Mouse (Mus musculus): ENCODE measurements around the gene Cyp2s1. TPM values are rescaled to one million over a fixed set of nuclear protein-coding genes. Genes with fewer than 3 reads are reported as not detected.

The Cyp2s1 gene
- polyA plus RNA-seq, 1 experiment from 2014 or later: 2.1 TPM

DNA sequence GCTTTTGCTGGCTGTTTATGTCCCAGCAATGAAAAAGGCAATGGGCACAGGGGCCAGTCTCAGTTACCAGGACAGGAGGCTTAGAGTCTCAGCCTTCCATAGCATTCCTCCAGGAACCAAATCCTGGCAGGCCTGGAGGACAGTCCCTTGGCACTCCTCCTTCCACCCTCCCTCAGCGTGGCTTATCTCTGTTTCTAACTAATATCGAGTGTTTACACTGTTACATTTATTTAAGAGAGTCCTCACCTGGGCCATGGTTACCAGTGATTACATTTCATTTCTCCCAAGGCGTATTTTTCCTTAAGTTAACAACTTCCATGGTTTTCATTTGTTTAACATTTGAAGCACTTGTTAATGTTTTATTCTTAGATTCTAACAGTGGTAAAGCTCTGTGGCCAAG, 28.2 kb upstream of the Cyp2s1 start:
- no peaks in the 10 kb centered on the region for H3K4me1 ChIP-seq (ENCODE audit: control insufficient read depth, insufficient read depth, low read length)
- DNase-seq (no peak), ATAC-seq (ENCODE audit: low FRiP score, low TSS enrichment) (no peak)
- H3K9ac ChIP-seq (replicated peaks; ENCODE audit: low read length): no peak overlapping the region
- no peaks in the 10 kb centered on the region for H3K36me3 ChIP-seq (ENCODE audit: control insufficient read depth, insufficient read depth, low read length)
- no peaks in the 10 kb centered on the region for H3K9me3 ChIP-seq (ENCODE audit: control insufficient read depth, low read length)
- WGBS: 80% methylated on average over 3 of the region's 3 CpGs
- no peak overlapping the region for H3K4me3 ChIP-seq (replicated peaks; ENCODE audit: low read depth, low read length)
- no peak overlapping the region for H3K4me2 ChIP-seq (ENCODE audit: low read length)
- no peak overlapping the region for H3K27ac ChIP-seq (replicated peaks; ENCODE audit: low read depth, low read length)
- no peaks in the 10 kb centered on the region for H3K27me3 ChIP-seq (ENCODE audit: control insufficient read depth, insufficient read depth, low read length)

GRCm38 (mm10) chr7:25844423-25844822, 27.7 kb upstream of the Cyp2s1 start:
- H3K4me3 ChIP-seq (replicated peaks; ENCODE audit: low read depth, low read length): no peak overlapping the region
- H3K27ac ChIP-seq (replicated peaks; ENCODE audit: low read depth, low read length): no peak overlapping the region
- H3K4me2 ChIP-seq (ENCODE audit: low read length): no peak overlapping the region
- H3K4me1 ChIP-seq (ENCODE audit: control insufficient read depth, insufficient read depth, low read length): no peaks in the 10 kb centered on the region
- ATAC-seq (ENCODE audit: low FRiP score, low TSS enrichment) (no peak), DNase-seq (no peak)
- H3K36me3 ChIP-seq (ENCODE audit: control insufficient read depth, insufficient read depth, low read length): no peaks in the 10 kb centered on the region
- no peaks in the 10 kb centered on the region for H3K27me3 ChIP-seq (ENCODE audit: control insufficient read depth, insufficient read depth, low read length)
- WGBS: 74% methylated on average over 8 of the region's 8 CpGs
- no peak overlapping the region for H3K9ac ChIP-seq (replicated peaks; ENCODE audit: low read length)
- H3K9me3 ChIP-seq (ENCODE audit: control insufficient read depth, low read length): no peaks in the 10 kb centered on the region

- ATAC-seq (ENCODE audit: low FRiP score, low TSS enrichment): no peak
- Histone ChIP-seq H3K4me1 (ENCODE audit: control insufficient read depth, insufficient read depth, low read length) (no peaks in the 10 kb centered on the region), H3K9ac (replicated peaks; ENCODE audit: low read length) (no peak overlapping the region), H3K4me2 (ENCODE audit: low read length) (no peak overlapping the region), H3K27me3 (ENCODE audit: control insufficient read depth, insufficient read depth, low read length) (no peaks in the 10 kb centered on the region), H3K9me3 (ENCODE audit: control insufficient read depth, low read length) (no peaks in the 10 kb centered on the region), H3K36me3 (ENCODE audit: control insufficient read depth, insufficient read depth, low read length) (no peaks in the 10 kb centered on the region), H3K4me3 (replicated peaks; ENCODE audit: low read depth, low read length) (no peak overlapping the region), H3K27ac (replicated peaks; ENCODE audit: low read depth, low read length) (no peak overlapping the region)
- DNase-seq: no peak
- WGBS: 32% methylated on average over 2 of the region's 2 CpGs
These were observed 26.8 kb upstream of the Cyp2s1 start for GRCm38 (mm10) chr7:25843492-25843891.

DNA sequence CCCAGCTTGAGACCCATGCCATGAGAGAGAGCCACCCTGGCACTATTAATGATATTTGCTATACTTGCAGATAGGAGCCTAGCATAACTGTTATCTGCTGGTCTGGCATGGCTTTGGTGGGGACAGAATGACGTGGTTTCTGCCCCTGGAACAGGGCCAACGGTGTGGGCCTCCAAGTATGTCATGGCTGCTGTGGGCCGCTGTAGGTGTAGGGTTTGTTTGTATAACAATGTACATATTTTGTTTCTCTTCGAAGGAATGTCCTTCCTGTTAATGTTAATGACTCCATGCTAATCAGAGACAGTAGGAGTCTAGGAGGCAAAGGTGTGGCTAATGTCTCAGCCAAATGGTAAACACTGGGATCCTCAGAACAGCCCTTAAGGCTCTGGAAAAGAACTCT, 24.2 kb upstream of the Cyp2s1 start:
- 72% methylated on average over 4 of the region's 4 CpGs for WGBS
- Histone ChIP-seq H3K27ac (replicated peaks; ENCODE audit: low read depth, low read length) (no peak overlapping the region), H3K36me3 (ENCODE audit: control insufficient read depth, insufficient read depth, low read length) (no peaks in the 10 kb centered on the region), H3K27me3 (ENCODE audit: control insufficient read depth, insufficient read depth, low read length) (no peaks in the 10 kb centered on the region), H3K9me3 (ENCODE audit: control insufficient read depth, low read length) (no peaks in the 10 kb centered on the region), H3K9ac (replicated peaks; ENCODE audit: low read length) (no peak overlapping the region), H3K4me2 (ENCODE audit: low read length) (no peak overlapping the region), H3K4me3 (replicated peaks; ENCODE audit: low read depth, low read length) (no peak overlapping the region), H3K4me1 (ENCODE audit: control insufficient read depth, insufficient read depth, low read length) (no peaks in the 10 kb centered on the region)
- DNase-seq: no peak
- no peak for ATAC-seq (ENCODE audit: low FRiP score, low TSS enrichment)

DNA sequence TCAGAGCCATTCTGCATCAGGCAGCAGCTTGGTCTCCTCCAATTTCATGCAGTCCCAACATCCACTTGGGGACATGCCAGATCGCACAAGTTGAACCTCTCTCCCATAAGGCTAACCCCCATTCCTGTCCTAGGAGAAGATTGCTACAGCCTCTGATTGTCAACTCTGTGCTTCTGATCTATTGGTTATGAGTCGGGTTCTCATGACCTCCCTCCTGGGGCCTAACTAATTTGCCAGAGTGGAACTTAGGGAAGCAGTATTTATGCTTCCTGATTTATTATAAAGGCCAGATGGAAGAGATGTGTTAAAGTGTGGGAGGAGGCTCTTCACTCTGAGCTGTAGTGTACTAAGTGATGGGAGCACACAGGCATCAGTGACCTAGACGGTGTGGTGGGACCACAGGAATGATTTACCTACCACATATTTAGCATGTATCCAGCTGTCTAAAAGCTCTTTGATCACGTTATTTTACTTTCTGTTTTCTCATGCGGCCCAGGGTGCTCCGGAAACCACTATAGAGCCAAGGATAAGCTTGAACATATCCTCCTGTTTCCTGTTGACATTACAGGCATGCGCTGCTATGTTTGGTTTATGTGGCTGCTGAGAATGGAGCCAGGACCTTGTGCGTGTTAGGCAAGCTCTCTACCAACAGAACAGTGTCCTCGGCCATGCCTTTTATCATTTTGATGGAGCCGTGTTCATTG, 18.6 kb upstream of the Cyp2s1 start:
- H3K4me2 ChIP-seq (ENCODE audit: low read length): no peak overlapping the region
- WGBS: 87% methylated on average over 10 of the region's 10 CpGs
- DNase-seq: no peak

GRCm38 (mm10) chr7:25831557-25832530, 15.1 kb upstream of the Cyp2s1 start:
- no peak overlapping the region for H3K4me2 ChIP-seq (ENCODE audit: low read length)
- H3K9me3 ChIP-seq (ENCODE audit: control insufficient read depth, low read length): no peaks in the 10 kb centered on the region
- no peaks in the 10 kb centered on the region for H3K27me3 ChIP-seq (ENCODE audit: control insufficient read depth, insufficient read depth, low read length)
- H3K36me3 ChIP-seq (ENCODE audit: control insufficient read depth, insufficient read depth, low read length): no peaks in the 10 kb centered on the region
- no peaks in the 10 kb centered on the region for H3K4me1 ChIP-seq (ENCODE audit: control insufficient read depth, insufficient read depth, low read length)
- H3K4me3 ChIP-seq (replicated peaks; ENCODE audit: low read depth, low read length): no peak overlapping the region
- H3K9ac ChIP-seq (replicated peaks; ENCODE audit: low read length): no peak overlapping the region
- H3K27ac ChIP-seq (replicated peaks; ENCODE audit: low read depth, low read length): no peak overlapping the region
- whole genome bisulfite sequencing: 87% methylated on average over 10 of the region's 10 CpGs
- no peak for ATAC-seq (ENCODE audit: low FRiP score, low TSS enrichment)
- DNase-seq: no peak

More for the DNA sequence above, 18.6 kb upstream of the Cyp2s1 start:
- Histone ChIP-seq H3K36me3 (ENCODE audit: control insufficient read depth, insufficient read depth, low read length) (no peaks in the 10 kb centered on the region), H3K4me3 (replicated peaks; ENCODE audit: low read depth, low read length) (no peak overlapping the region), H3K9me3 (ENCODE audit: control insufficient read depth, low read length) (no peaks in the 10 kb centered on the region), H3K4me1 (ENCODE audit: control insufficient read depth, insufficient read depth, low read length) (no peaks in the 10 kb centered on the region), H3K9ac (replicated peaks; ENCODE audit: low read length) (no peak overlapping the region), H3K27ac (replicated peaks; ENCODE audit: low read depth, low read length) (no peak overlapping the region), H3K27me3 (ENCODE audit: control insufficient read depth, insufficient read depth, low read length) (no peaks in the 10 kb centered on the region)
- ATAC-seq (ENCODE audit: low FRiP score, low TSS enrichment): no peak

- no peaks in the 10 kb centered on the region for H3K4me1 ChIP-seq (ENCODE audit: control insufficient read depth, insufficient read depth, low read length)
- ATAC-seq (ENCODE audit: low FRiP score, low TSS enrichment): no peak
- no peak overlapping the region for H3K9ac ChIP-seq (replicated peaks; ENCODE audit: low read length)
- no peak for DNase-seq
- H3K4me2 ChIP-seq (ENCODE audit: low read length): no peak overlapping the region
- no peaks in the 10 kb centered on the region for H3K36me3 ChIP-seq (ENCODE audit: control insufficient read depth, insufficient read depth, low read length)
- H3K27ac ChIP-seq (replicated peaks; ENCODE audit: low read depth, low read length): no peak overlapping the region
- H3K4me3 ChIP-seq (replicated peaks; ENCODE audit: low read depth, low read length): no peak overlapping the region
- WGBS: 66% methylated on average over 2 of the region's 2 CpGs
- no peaks in the 10 kb centered on the region for H3K9me3 ChIP-seq (ENCODE audit: control insufficient read depth, low read length)
- no peaks in the 10 kb centered on the region for H3K27me3 ChIP-seq (ENCODE audit: control insufficient read depth, insufficient read depth, low read length)
These were observed 13.5 kb upstream of the Cyp2s1 start for GRCm38 (mm10) chr7:25830251-25830650.

DNA sequence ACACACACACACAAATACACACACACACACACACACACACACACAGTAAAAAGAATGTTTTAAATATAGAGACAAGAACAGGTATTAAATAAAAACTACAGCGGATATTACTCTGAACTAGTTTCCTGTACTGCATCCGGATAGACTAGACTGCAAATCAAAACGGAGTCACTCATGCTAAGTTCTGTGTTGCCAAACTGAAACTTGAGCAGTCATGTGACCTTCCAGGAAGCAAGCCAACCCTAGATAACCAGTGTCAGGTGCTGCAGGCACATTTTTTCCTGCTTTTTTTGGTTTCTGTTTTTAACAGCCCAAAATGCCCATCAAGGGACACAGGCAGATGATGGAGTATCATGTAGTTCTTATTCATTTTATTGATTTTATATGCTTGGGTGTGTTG, 10.5 kb upstream of the Cyp2s1 start:
- no peak overlapping the region for H3K4me3 ChIP-seq (replicated peaks; ENCODE audit: low read depth, low read length)
- 83% methylated on average over 3 of the region's 3 CpGs for WGBS
- no peak overlapping the region for H3K4me2 ChIP-seq (ENCODE audit: low read length)
- DNase-seq (no peak), ATAC-seq (ENCODE audit: low FRiP score, low TSS enrichment) (no peak)
- no peaks in the 10 kb centered on the region for H3K4me1 ChIP-seq (ENCODE audit: control insufficient read depth, insufficient read depth, low read length)
- no peaks in the 10 kb centered on the region for H3K9me3 ChIP-seq (ENCODE audit: control insufficient read depth, low read length)
- no peaks in the 10 kb centered on the region for H3K27me3 ChIP-seq (ENCODE audit: control insufficient read depth, insufficient read depth, low read length)
- no peak overlapping the region for H3K9ac ChIP-seq (replicated peaks; ENCODE audit: low read length)
- no peaks in the 10 kb centered on the region for H3K36me3 ChIP-seq (ENCODE audit: control insufficient read depth, insufficient read depth, low read length)
- H3K27ac ChIP-seq (replicated peaks; ENCODE audit: low read depth, low read length): no peak overlapping the region
